Mouse (Mus musculus) liver, adult (tissue): ENCODE measurements around the gene Col11a2.

Experiments
- GATA4 ChIP-seq: IDR thresholded peaks from 2 replicates; pipeline ENCODE4 v1.6.1; 2014; ENCODE audit warnings: mild to moderate bottlenecking, low read length; ENCODE audit not compliant: insufficient replicate concordance

Col11a2 gene

GRCm38 (mm10) chr17:34106555-34106954, 67.3 kb downstream of the Col11a2 start:
- TF ChIP-seq GATA4, result no peak

GRCm38 (mm10) chr17:34107109-34107867, 68.1 kb downstream of the Col11a2 start:
- TF ChIP-seq GATA4, result no peak

GRCm38 (mm10) chr17:34108460-34108859, 69.2 kb downstream of the Col11a2 start:
- TF ChIP-seq GATA4, result no peak

DNA sequence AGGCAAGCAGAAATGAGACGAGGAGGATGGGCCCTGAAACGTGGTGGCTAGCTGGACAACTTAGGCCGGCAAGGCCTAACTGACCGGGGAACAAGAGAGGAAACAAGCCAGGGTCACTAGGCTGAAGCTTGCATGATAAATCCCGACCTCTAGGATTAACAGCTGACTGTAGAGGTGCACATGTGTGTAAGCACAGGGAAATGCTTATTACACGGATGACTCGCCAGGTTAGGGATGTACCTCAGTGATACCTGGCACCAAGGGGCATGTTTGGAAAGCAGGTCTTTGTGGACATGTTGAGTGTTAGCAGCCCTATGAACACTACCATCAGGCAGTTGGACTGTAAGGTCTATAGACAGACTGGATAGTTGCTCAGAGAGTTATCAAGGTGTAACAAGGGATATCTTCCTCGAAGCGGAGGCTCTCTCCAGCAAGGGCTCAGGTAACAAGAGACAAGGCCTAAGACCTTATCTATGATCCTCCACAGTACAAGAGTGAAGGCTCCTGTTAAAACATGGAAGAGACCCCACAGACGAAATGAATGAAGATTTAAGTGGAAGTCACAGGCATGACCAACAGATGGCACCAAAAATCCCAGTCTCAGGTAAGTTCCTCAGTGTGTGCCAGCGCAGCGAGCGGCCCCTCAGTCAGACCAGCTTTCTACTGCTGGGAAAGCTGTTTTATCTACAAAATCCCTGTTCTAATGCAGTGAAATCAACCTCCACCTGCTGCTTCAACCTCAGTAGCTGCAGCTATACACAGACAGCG, 70.0 kb downstream of the Col11a2 start:
- no peak for TF ChIP-seq GATA4

DNA sequence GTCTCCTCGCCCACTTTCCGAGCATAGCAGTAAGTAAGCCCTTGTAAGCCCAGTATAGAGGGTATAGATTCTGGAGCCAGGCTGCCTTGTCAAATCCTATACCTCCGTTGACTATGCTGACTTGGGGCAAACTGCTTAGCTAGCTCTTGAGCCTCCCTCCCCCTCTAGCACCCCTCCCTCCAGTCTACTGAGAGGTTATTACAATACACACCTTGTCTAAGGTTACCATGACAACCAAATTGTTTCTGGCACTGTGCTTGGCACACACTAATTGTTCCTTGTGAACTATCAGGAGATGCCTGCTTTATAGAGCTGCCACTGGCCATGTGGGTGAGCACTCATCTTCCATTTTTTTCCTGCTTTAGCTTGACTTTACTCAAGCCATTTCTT, 70.6 kb downstream of the Col11a2 start:
- no peak for TF ChIP-seq GATA4

DNA sequence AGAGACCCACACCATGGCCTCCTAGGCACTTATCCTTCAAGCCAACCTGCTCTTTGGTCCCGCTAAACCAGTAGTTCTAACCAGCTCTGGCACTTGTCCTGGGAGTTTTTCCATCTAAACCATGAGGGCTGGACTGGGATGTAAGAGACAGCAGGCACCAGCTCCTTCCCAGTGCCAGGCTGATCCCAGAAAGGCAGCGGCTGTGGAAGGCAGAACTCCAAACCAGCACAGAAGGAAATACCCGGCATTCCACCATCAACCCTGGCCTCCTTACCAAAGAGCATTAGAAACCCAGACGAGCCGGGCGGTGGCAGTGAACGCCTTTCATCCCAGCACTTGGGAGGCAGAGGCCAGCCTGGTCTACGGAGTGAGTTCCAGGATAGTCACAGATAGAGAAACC, 71.1 kb downstream of the Col11a2 start:
- TF ChIP-seq GATA4, result no peak

- TF ChIP-seq GATA4, result no peak
Observed at GRCm38 (mm10) chr17:34114114-34114513, 74.9 kb downstream of the Col11a2 start.
